Mouse (Mus musculus) cerebral cortex, adult 2 months (tissue): ENCODE results near the gene Utp20.

Source experiments
- WGBS: fragments of 180-500 bp; shearing (Covaris S2); methylation state at CpG from one replicate; pipeline ENCODE4 v1.1.7; 2018; 5-methylcytosine and 5-hydroxymethylcytosine counted together

Utp20 gene

DNA sequence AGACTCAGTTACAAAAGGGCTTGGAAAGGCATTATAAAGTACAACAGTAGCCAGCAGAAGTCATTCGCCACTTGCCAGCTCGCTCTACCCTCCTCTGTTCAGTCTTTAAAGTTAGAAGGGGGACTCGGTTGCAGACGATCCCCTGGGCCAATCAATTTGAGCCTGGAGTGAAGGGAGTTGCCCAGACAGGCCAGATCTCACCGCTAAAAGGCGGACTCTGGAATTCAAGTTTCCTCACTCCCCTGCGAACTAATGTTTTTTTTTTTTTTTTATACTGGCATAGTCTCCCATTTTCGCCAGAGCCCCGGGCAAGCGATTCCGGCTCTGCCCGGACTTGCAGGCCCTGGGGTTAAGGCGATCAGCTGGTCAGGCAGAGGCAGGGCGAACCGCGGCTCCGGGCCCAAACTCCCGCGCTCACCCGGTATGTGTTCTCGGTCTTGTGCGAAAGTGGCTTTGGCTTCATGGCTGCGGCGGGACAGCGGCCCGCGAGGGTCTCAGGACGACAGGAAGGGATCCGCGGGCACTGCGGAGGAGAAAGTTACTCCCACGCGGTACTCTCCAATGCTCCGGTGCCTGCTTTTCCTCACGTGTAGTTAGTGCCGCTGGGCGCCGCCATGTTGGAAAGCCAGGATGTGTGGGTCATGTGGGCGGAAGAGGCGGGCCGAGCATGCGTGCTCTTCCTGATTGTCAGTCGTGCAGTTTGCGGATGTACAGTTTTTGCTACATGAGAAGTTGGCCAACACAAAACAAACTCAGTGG lies at the start of gene Utp20:
Gene Utp20 (minus strand): TSS at position 617 of the 759 bp plus-strand sequence.
- WGBS = under 1% methylated on average over 44 of the region's 44 CpGs

DNA sequence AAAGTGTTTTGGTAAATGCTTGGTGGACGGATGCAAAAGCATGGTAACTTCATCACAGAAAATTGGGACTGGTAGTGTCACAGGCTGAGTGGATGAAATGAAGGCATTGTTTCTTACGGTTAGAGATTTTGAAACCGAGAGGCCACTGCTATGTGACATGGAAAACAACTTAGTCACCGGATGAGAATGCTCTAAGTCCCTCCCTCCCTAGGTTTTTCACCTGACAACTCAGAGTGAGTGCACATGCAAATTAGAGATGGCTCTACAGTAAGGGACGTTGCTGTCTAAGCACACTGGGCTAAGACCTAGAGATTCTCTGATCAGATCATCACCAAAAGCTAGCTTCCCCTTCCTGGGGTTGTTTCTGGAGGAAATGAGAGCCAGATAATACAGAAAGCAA lies 48.3 kb upstream of the Utp20 start:
- WGBS = 76% methylated on average over 5 of the region's 5 CpGs

DNA sequence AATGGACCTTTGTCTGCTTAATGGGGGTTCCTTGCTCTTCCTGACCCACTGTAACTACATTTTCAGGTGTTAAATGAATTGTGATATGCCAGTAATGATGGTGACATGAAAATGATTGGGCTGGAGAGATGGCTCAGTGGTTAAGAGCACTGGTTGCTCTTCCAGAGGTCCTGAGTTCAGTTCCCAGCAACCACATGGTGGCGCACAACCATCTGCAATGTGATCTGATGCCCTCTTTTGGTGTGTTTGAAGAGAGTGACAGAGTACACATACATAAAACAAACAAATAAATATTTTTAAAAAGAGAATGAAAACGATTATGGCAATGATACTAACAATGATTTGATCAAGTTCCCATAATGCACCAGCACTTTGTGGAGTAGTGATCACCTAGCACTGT lies 39.4 kb upstream of the Utp20 start:
- WGBS = 59% methylated on average over 2 of the region's 2 CpGs

DNA sequence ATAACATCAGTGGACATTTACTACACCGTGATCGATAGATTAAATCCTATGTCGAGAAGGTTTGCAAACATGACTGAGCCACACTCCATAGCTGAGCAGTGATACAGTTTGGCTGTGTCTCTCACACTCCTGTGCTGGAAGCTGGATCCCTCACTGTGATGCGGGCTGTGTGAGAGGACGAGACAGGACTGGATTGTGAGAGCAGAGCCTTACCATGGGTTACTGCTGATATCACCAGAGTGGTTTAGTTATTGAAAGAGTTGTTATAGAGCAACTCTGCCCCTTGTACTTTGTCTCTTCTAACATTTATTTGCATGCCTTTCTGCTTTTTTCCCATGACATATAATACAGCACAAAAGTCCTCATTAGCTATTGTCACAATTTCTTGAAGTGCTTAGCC lies 35.7 kb upstream of the Utp20 start:
- WGBS = 95% methylated on average over 5 of the region's 5 CpGs

DNA sequence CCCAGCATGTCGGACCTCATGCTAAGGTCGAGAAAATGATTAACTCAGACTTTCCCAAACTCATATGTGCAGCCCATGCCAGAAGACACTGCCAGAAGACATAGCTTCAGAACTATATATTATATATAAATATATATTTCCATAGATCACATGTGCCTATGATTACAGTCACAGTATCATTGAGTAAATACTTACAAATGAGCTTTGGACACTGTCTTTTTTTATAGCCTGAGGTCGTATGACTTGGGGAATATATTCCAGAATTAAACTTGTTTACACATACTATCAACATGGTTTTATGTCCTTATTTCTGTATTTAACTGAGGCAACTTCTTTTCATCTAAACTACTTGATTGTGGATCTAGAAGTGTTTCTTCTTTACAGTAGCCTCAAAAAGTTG lies 34.3 kb upstream of the Utp20 start:
- 81% methylated on average over 3 of the region's 3 CpGs for WGBS

DNA sequence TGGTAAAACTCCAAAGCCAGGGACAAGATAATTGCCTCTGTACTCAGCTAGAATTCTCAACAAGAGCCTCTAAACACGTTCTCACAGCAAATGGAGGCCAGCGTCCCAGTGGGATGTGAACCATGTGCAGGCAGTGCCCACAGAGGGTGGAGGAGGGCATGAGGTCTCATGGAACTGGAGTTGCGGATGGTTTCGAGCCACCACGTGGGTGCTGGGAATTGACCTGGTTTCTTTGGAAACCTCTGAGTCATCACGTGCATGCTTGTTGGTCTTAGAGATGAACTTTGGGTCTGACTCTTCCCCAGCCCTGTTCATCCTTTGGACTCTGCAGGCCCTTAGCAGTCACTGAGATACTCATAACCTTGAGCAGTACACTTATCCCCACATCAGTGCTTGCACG lies 26.7 kb upstream of the Utp20 start:
- 89% methylated on average over 7 of the region's 7 CpGs for WGBS

DNA sequence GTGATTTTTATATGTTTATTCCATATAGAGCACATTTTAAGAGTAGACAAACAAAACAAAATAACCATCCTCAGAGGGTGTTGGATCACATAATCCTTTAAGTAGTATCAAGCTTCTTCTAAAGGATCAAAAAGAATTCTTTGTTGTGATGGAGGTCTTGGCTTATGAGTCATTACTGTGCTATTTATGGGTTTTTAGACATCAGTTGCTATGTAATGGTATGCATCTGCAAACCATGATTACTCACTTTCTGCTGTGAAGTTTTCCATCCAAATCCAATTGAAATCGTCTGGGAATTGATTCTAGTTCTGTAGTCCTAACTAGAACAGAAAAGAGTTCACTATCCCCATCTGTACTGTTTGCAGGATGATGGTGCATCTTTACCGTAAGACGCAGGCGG lies 23.4 kb upstream of the Utp20 start:
- 67% methylated on average over 4 of the region's 4 CpGs for WGBS

DNA sequence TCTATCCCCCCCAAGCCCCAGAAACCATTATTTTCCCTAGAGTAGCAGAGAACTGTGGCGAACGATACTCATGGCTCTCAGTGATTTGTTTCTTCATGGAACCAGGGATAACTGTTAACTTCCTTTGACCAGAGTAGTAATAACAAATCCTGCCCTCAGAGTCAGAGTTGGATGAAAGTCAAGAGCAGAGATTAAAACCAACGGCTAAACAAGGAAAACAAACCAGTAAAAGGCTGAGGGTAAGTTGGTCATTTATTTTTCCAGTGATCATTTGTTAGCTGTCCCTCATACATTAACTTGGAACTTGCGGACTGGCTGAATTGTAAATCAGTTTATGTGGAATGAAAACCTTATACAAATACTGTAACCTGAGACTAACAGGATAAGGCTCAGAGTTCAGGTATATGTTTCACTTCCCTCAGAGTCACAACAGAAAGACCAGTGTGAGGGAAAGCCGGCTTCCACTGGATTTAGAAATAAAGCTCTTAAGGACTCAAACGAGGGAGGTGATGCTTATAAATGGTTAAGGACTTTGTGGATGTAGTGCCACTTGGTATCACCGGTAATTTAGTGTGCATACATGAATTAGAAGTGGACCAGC lies 22.4 kb upstream of the Utp20 start:
- WGBS = 81% methylated on average over 7 of the region's 7 CpGs

DNA sequence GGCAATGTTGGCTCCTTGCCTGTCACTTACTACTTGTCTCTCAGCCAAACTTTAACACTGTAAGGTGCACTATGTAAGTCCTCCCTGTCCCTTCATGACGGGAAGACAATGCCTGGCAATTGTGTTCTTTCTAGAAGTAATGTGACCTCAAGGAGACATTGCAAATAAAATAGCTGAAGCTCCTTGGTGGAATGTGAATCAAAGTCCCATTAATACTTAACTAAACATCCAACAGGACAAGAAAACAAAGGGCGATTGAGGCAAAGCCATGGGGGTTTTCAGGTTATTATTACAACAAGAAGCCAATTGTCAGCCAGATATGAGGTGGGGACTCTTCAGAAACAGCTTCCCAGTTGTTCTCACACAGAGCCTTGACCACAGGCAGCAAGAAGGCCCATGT lies 7.6 kb upstream of the Utp20 start:
- WGBS = 70% methylated on average over 2 of the region's 2 CpGs

DNA sequence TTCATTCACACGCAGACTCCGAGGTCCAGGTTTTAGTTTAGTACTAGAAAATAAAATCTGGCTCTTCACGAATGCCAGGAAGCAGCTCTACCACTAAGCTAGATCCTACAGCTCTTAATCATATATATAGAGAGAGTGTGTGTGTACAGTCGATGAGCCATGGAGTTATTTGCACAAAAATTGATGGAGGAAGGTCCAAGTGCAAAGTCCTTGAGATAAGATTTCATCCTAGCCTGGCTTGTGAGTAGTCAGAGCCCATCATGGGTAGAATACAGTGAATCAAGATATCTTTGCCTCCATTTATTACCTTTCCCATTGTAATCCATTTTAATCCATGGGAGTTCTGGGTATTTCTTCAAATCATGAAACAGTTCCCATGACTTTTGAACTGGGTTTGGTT lies 992 bp upstream of the Utp20 start:
- 70% methylated on average over 4 of the region's 4 CpGs for WGBS

DNA sequence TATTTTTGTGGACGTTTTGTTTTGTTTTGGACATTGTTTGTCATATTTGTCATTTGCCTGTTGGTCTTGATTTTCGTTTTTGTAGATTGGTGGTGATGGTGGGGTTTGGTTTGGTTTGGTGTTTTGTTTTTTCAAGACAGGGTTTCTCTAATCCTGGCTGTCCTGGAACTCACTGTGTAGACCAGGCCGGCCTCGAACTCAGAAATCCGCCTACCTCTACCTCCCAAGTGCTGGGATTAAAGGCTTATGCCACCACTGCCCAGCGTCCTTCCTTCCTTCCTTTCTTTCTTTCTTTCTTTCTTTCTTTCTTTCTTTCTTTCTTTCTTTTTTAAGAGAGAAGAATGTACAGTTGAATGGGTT lies 323 bp upstream of the Utp20 start:
- WGBS = 2% methylated on average over 6 of the region's 6 CpGs

DNA sequence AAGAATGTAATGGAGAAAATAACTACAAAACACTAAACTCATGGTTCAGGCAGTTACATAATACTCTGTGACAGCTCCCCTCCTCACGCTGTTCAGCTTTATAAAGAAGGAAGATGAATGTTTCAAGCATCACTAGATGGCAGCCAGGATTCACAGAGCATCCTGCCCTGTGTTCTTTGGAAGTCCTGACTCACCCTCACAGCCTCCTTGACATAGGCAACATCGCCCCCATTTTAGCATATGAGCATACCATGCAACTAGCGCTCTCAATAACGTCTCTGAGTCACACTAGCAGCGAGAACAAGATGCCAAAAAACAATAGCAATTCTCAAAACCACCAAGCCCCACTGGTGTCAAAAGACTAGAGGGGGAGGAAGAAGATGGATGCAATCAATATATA lies 9.3 kb downstream of the Utp20 start:
- 63% methylated on average over 5 of the region's 5 CpGs for WGBS

DNA sequence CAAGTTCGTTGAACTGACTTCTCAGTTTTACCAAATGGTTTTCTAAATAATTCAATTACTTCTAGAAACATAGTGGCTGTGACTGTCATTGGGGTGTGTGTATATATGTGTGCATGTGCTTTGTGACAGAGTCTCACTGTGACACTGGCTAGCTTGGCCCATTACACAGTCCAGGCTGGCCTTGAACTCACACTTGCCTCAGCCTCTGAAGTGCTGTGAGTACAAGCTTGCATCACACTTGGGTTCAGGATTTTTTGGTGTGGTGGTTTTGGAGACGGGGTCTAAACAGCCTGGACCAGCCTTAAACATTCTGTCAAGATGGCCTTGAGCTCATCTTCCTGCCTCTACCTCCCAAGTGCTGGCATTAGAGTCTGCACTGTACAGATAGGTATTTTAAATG lies 11.3 kb downstream of the Utp20 start:
- WGBS = 95% methylated on average over 2 of the region's 2 CpGs

DNA sequence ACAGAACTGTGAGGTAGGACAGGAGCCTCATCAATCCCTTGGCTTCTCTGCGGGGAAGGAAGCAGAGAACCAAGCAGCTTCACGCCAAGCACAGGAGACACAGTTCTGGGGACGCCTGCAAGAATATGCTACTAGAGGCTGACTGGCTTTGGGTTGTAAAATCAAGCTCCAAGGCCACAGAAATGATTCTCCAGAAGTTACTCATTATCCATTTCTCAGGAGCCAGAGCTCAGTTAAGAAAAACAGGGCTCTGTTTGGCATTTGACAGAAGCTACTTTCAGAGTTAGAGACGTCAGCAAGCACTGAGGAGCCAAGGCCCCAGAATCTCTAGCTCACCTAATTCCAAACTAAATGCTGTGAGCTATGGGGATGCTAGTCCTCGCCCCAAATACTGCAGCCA lies 14.9 kb downstream of the Utp20 start:
- 96% methylated on average over 5 of the region's 5 CpGs for whole genome bisulfite sequencing

DNA sequence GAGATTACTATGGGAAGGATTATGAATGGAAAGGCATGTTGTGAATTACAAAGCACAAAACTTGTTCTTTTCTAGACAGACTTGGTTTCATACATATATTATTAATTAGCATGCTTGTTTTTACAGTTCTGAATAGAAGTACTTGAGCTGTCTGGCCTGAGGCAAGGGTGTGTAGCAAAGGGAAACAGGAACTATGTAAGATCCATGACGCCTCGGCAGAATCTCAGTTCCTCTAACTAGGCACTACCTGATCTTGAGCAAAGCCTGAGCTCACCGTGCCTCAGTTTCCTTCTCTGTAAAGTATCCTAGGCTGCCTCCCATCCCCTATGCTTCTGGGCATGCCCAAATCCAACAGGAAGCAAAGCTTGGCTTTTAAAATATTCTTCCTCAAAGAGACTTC lies 24.4 kb downstream of the Utp20 start:
- 82% methylated on average over 3 of the region's 3 CpGs for WGBS

DNA sequence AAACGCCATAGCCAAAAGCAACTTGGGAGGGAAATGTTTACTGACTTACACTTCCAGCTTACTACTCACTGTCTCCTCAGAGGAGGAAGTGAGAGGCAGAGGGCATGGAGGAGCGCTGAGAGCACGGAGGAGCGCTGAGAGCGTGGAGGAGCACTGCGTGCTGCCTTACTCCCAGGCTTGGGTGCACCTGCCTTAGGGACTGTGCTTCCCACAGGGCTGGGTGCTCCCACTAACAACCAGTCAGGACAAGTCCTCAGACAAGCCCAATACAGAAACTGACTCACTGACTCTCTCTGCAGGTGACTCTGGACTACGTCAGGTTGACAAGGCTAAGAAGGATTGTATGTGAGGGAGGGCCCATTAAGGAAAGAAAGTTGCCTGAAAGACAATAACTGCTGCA lies 27.2 kb downstream of the Utp20 start:
- WGBS = 90% methylated on average over 7 of the region's 7 CpGs

DNA sequence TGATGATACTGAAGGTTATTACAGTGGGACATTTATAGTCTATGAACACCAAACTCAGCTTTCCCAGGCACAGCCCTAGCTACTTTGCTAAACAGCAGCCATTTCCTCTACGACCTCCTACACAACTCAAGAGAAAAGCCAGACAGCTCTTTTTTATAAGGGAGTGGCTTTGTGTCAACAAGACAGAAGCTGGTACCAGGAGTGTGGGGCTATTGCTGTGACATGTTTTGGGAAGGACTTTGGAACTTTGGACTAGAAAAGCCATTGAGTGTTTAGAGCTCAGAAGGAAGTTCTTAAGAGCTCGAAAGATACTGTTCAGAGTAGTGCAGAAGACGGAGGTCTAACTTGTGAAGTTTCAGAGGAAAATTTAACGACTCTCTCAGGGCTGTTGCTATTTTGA lies 29.7 kb downstream of the Utp20 start:
- 83% methylated on average over 4 of the region's 4 CpGs for WGBS

DNA sequence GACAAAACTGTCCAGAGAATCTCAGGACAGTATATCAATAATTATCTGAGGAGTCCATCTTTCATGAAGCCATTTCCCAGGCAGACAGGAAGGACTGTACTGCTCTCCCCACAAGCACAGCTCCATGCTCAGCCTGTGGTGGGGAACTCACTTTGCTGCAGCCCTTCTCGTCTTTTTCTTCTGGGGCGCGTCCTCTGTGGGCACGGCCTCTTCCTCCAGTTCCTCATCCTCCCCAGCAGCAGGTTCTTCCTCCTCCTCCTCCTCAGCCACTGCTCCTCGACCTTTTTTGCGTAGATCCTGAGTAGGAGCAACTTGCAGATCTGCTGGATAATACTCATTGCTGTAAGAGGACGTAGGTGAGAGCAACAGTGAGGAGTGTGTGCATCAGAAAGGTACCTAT lies 31.4 kb downstream of the Utp20 start:
- WGBS = 94% methylated on average over 7 of the region's 7 CpGs

DNA sequence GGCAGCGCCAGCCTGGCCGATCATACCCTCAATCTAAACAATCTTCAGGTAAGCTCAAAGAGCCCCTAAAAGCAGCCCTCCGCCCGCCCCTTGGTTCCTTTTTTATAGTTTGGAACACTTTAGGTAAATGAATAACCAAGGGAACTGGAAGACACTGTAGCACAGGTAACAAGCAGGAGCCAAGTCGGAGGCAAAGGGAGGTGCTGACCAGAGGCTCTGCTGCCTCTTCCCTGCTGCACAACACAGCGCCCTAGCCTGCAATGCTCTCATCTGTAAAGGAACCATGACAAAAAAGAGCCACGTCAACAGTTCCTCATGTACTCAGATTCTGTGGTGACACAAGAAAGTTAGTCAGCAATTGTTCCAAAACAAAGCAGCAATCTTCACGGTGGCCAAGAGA lies 32.0 kb downstream of the Utp20 start:
- WGBS = 94% methylated on average over 8 of the region's 8 CpGs

DNA sequence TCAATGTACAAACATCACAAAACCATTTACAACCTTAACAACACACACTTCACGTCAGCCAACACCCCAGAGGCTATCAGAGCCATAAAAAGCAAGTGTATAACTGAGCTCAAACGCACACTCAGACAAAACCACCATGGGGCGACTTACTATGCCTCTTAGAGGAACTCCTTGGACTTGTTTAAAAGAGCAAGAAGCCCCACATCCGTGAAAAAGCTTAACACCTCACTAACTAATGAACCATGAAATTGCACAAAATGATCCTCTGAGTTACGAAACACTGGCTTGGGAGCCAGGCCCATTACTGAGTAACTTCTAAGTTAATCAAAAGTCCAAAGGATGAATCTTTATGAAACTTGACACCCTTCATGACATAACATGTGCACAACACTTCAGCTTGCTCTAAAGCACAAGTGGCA lies 42.1 kb downstream of the Utp20 start:
- 90% methylated on average over 5 of the region's 5 CpGs for WGBS

DNA sequence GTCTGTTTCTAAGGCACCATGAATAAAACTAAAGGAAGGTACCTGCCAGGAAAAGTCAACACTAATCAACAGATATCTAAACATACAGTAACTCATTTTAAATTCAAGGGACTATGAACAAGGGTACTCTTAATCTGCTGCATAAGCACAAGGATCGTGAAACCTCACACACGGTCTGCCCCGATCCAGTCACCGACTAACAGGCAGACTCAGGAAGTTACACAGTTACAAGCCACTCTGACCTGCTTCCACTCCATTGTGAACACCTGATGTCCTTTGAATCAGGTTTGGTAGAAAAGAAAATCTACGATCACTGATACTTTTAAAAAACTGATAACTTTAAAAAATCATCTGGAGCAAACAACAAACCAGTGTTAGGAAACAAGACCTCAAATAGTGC lies 42.7 kb downstream of the Utp20 start:
- WGBS = 95% methylated on average over 5 of the region's 5 CpGs

DNA sequence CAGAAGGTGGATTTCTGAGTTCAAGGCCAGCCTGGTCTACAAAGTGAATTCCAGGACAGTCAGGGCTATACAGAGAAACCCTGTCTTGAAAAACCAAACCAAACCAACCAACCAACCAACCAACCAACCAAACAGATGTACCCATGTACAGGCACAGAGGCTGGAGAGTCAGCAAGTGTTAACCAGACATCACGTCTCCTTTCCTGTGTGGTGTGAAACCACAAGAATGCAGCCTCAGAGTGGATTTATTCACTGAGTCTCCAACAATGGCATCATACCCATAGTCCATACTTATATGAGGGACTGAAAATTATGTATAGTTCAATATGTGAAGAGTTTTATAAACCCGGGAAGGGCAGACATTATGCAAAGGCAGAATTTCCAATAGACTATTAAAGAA lies 43.5 kb downstream of the Utp20 start:
- 87% methylated on average over 2 of the region's 2 CpGs for WGBS

DNA sequence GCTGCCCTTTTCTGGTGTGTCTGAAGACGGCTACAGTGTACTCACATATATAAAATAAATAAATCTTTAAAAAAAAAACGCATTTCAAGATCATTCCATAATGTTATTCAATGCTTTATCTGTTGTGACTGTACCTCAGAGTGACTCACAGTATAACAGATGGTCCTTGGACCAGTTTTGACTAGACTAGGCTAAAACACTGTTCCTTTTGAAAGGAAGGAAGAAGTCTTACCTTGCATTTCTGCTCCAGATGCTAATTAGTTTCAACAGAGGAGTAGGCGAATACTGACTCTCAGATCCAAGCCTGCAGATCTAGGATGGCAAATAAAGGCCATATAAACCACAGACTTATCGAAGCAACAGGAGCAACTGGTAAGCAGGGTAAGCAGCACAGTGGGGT lies 45.9 kb downstream of the Utp20 start:
- 59% methylated on average over 4 of the region's 4 CpGs for WGBS

DNA sequence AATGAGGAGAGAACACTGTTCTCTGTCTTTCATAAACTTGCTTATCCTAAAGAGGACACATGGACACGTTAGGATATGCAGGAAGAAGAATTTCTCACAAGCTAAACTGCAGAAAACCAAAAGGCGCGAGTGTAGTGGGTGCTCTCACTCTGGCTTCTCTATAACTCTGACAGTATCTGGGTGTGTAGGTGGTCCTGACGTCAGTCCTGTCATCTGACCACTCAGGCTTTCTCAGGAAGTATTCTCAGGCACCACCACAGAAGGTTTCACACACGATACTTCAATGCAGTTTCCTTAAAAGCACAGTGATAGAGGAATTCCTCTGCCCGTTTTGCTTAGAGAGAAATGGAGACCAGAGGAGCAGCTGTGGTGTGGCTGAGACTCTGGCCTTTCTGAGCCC lies 50.4 kb downstream of the Utp20 start:
- 60% methylated on average over 6 of the region's 6 CpGs for WGBS
